Mouse (Mus musculus): ENCODE measurements at regions not wholly inside any gene's neighbourhood (a gene's known extent, or its start where the extent isn't known, plus 50 kb on each side); places are given as distances from the start of the nearest gene placed in this dataset.

DNA sequence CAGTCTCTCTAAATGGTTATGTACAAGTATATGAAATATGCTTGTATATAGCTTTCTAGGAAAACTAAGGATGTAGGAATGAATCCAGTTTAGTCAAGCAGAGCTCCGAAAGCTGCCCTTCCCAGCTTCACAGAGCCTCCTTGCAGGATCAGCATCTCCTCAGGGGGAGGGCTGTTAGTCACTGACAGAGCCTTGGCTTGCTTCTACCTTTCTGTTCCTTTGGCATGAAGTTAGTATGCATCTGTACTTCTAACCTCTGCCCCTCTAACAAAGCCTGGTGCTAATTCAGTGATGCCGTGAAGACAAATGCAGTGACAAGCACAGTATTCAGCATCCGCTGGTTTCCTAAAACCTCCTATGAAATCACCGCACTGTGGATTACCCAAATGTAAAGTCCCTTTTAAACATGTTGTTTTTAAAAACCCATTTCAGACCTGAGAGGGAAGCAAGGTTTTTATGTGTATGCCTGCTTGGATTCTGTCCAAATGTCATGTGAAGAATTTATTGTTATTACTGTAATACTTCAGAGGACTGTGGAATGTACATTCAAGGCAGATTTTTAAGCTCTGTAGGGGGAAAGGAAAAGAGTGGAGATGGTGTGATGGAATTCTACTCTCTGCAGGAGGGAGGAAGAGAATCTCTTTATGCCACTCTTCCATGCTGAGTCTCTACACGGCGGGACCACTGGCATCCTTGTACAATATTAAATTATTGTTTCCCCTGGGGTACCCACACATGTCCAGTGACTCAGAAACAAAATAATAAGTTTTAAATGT is 86.1 kb upstream of the Dkk2 start:
- Histone ChIP-seq H3K36me3 (no peaks in the 10 kb centered on the region), H3K4me1 (replicated peaks) (peaks cover 8% of the 10 kb centered on the region; the same call in 1 of the 2 replicates), H3K4me3 (no peak overlapping the region), H3K4me2 (no peak overlapping the region), H3K9me3 (no peaks in the 10 kb centered on the region), H3K9ac (no peak overlapping the region), H3K27ac (no peak overlapping the region), H3K27me3 (no peaks in the 10 kb centered on the region)
- WGBS, result 49% methylated on average over 6 of the region's 6 CpGs
- ATAC-seq (ENCODE audit: low FRiP score), result 0 out of 2 replicates have a peak, but pooled peaks have one; percentile 28

DNA sequence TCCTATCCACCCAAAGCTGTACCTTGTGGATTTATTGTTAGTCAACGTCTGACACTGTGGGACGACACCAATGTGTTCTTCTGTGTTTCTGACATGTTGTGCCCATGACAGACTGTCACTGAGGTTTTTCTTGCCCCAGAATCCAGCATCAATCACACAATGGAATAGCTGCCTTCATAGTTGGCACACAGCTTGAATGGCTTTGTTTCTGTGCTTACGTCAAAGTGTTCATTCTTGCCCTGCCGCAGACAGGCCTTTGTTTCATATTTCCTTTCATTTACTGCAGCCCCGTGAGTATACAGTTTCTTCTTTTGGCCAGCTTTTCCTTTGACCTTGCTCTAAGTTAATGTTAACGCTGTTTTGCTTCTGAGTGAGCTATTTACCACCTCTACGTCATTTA is 78.9 kb upstream of the Dkk2 start:
- H3K4me3 ChIP-seq, result no peak overlapping the region
- ATAC-seq (ENCODE audit: low FRiP score), result no peak

DNA sequence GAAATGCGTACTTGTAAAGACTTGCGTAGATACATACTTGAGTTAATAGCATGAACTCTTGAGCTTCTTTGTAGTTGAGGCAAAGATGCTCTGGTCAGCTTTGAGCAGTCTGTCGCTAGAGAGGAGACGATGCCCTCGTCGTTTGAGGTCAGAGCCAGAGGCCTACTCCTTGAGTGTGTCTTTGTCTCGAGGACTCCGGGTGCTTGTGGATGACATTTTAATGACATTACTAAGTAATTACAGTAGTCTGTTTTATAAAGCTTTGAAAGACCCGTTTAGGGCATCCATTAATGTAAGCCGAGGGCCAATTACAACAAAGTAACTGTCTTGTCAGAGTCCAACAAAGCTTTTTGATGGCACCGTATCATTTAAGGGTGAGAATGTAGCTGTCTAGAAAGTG is 78.2 kb upstream of the Dkk2 start:
- H3K4me3 ChIP-seq, result no peak overlapping the region
- no peak overlapping the region for H3K27ac ChIP-seq
- no peak overlapping the region for H3K9ac ChIP-seq
- H3K4me1 ChIP-seq (replicated peaks), result no peaks in the 10 kb centered on the region
- no peak overlapping the region for H3K4me2 ChIP-seq
- no peak for ATAC-seq (ENCODE audit: low FRiP score)
- H3K9me3 ChIP-seq, result no peaks in the 10 kb centered on the region
- no peaks in the 10 kb centered on the region for H3K36me3 ChIP-seq
- no peaks in the 10 kb centered on the region for H3K27me3 ChIP-seq
- 63% methylated on average over 11 of the region's 11 CpGs for WGBS

More for the DNA sequence above, 78.9 kb upstream of the Dkk2 start:
- no peaks in the 10 kb centered on the region for H3K36me3 ChIP-seq
- H3K4me1 ChIP-seq (replicated peaks), result no peaks in the 10 kb centered on the region
- H3K27me3 ChIP-seq, result no peaks in the 10 kb centered on the region
- H3K9ac ChIP-seq, result no peak overlapping the region
- no peak overlapping the region for H3K27ac ChIP-seq
- WGBS, result 33% methylated on average over 7 of the region's 7 CpGs
- no peak overlapping the region for H3K4me2 ChIP-seq
- H3K9me3 ChIP-seq, result no peaks in the 10 kb centered on the region

DNA sequence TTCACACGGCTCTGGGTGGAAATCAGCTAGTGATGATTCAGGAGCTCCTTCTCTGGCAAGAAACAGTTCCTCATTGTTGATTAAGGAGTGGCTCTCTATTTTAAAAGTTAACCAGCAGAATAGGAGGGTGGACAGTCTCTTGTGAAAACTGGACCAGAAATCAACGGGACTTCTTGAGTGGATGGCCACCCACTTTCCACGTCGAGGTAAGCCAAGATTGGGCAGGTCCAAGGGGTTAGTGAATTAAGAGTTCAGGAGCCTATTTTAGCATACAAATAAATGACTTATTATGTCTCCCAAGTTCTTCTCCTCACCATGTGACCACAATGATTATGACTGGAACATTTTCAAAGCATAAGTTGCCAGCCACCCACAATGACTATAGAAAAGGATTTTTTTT is 77.7 kb upstream of the Dkk2 start:
- 86% methylated on average over 4 of the region's 4 CpGs for WGBS
- H3K4me1 ChIP-seq (replicated peaks), result no peaks in the 10 kb centered on the region
- H3K9ac ChIP-seq, result no peak overlapping the region
- no peak overlapping the region for H3K4me2 ChIP-seq
- no peaks in the 10 kb centered on the region for H3K9me3 ChIP-seq
- ATAC-seq (ENCODE audit: low FRiP score), result no peak
- H3K4me3 ChIP-seq, result no peak overlapping the region
- no peak overlapping the region for H3K27ac ChIP-seq
- no peaks in the 10 kb centered on the region for H3K36me3 ChIP-seq
- no peaks in the 10 kb centered on the region for H3K27me3 ChIP-seq

DNA sequence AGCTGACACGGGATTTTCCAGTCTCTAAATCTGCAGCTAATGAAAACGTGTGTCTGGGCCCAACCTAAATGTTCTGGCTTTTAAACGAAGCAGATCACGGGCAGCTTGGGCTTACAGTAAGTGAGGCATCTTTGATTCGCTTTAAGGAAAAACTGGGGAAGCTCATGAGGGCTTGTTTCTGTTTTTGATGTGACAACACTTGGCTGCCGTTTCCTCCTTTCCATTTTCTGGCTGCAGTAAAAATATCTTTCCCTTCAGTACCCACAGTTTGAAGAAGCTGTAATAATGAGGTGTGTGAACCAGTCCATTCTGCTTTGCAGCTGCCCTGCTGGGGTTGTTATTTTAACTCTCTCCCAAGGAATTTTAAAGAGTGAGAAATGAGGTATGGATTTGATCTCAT is 69.9 kb upstream of the Dkk2 start:
- Histone ChIP-seq H3K4me3 (no peak overlapping the region), H3K27ac (no peak overlapping the region), H3K9ac (no peak overlapping the region), H3K9me3 (no peaks in the 10 kb centered on the region), H3K4me1 (replicated peaks) (peaks cover 14% of the 10 kb centered on the region), H3K36me3 (no peaks in the 10 kb centered on the region), H3K27me3 (no peaks in the 10 kb centered on the region), H3K4me2 (no peak overlapping the region)
- 48% methylated on average over 6 of the region's 6 CpGs for WGBS
- ATAC-seq (ENCODE audit: low FRiP score), result no peak

DNA sequence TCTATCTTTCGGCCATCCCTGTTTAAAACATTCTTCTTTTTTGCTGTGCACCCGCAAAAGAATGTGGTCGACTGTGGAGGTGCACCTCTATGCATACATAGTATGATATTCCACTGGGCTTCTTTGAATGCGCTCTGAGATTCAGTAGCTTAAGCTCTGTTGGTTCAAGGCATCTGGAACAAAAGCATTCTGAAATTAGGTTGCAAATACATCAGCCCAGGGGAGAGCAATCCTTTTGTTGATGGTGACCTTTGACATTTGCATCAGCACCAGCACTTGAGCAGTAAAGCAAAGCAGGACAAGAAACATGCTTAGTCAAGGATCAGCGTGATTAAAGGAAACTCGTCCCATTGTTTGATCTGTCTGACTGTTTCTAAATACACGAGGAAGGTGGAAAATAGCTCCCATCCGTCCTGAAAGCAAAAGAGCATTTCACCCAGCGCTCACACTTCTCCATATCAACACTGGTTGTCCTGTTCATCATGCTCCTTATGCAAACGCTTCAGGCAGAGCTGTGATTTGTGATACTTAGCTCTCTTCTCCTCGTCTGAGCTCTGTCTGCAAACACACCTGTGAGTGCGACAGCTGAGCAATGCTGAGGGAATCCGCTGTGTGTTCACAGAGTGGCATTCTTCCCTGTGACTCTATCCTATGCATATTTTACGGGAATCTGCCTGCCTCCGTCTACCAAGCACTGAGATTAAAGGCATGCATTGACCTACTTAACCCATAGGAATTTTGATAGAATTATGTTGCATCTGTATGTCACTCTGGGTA is 67.4 kb upstream of the Dkk2 start:
- peak overlapping the region; percentile 36 for H3K4me2 ChIP-seq
- peak overlapping the region; percentile 40; the same call in 1 of the 2 replicates for H3K27ac ChIP-seq
- H3K9me3 ChIP-seq, result no peaks in the 10 kb centered on the region
- H3K9ac ChIP-seq, result peak overlapping the region; percentile 39; the same call in 1 of the 2 replicates
- no peaks in the 10 kb centered on the region for H3K36me3 ChIP-seq
- 13% methylated on average over 15 of the region's 15 CpGs for WGBS
- no peak overlapping the region for H3K4me3 ChIP-seq
- peaks cover 14% of the 10 kb centered on the region for H3K4me1 ChIP-seq (replicated peaks)
- H3K27me3 ChIP-seq, result no peaks in the 10 kb centered on the region
- peak; percentile 66 for ATAC-seq (ENCODE audit: low FRiP score)

DNA sequence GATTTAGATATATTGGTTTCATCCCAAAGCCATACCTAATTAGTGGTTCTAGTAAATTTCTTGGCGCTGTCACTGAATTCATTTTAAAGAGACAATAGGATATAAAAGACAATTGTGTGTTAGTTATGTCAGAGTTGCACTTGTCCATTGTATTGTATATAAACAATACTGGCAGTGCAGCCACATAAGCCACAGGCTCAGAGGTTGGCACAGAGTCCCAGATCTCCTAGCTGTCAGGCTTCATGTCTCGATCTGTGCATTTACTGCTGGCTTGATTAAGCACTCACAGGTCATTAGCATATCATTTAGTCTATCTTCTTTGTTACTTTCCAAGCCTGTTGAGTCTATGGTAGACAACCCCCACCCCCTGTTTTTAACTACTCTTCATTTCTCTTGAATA is 66.6 kb upstream of the Dkk2 start:
- Histone ChIP-seq H3K9me3 (no peaks in the 10 kb centered on the region), H3K27me3 (no peaks in the 10 kb centered on the region), H3K4me3 (no peak overlapping the region), H3K27ac (no peak overlapping the region), H3K9ac (no peak overlapping the region), H3K4me1 (replicated peaks) (peaks cover 14% of the 10 kb centered on the region), H3K4me2 (no peak overlapping the region), H3K36me3 (no peaks in the 10 kb centered on the region)
- 34% methylated on average over 2 of the region's 2 CpGs for WGBS
- ATAC-seq (ENCODE audit: low FRiP score), result peak; percentile 67; the same call in 1 of the 2 replicates

DNA sequence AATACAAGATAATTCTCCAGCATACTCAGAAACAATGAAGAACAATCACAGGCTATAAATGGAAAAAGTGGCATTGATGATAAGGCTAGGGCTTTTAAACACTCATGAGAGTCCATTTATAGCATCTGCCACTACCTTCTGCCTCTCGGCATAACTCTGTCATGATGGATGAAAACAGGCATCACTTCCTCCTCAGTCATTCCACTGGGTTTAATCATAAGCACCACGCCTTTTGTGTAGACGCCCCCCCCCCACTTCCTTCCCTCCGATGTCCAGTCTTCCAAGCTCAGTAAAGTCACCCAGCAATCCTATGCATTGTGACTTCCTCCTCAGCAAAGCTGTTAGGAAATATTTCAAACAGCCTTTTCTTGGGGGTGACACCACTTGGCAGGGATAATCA is 63.1 kb upstream of the Dkk2 start:
- no peak overlapping the region for H3K9ac ChIP-seq
- H3K4me2 ChIP-seq, result no peak overlapping the region
- H3K9me3 ChIP-seq, result no peaks in the 10 kb centered on the region
- H3K27ac ChIP-seq, result no peak overlapping the region
- 72% methylated on average over 4 of the region's 4 CpGs for WGBS
- H3K36me3 ChIP-seq, result no peaks in the 10 kb centered on the region
- H3K4me3 ChIP-seq, result no peak overlapping the region
- no peaks in the 10 kb centered on the region for H3K27me3 ChIP-seq
- peaks cover 11% of the 10 kb centered on the region for H3K4me1 ChIP-seq (replicated peaks)
- ATAC-seq (ENCODE audit: low FRiP score), result no peak

DNA sequence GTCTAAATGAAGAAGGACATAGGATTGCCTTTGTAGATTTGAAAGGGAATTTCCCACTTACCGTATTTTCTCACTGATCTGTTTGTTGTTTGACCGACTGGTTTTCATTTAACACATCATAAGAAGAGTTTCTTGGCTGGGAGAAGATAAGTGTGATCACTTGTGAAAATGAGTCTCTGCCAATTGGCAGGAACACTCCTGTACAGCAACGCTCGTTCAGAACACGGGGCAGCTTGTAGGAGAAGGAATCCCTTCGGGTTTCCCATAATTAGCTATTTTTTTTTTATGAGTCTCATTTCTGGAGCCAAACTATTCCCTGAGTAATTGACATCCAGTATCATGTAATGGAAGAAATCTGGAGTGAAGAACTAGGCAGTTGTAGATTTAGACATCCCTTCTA is 61.8 kb upstream of the Dkk2 start:
- WGBS, result 87% methylated on average over 6 of the region's 6 CpGs
- Histone ChIP-seq H3K4me2 (no peak overlapping the region), H3K36me3 (no peaks in the 10 kb centered on the region), H3K4me3 (no peak overlapping the region), H3K9me3 (no peaks in the 10 kb centered on the region), H3K4me1 (replicated peaks) (peaks cover 3% of the 10 kb centered on the region; the same call in 1 of the 2 replicates), H3K9ac (no peak overlapping the region), H3K27me3 (no peaks in the 10 kb centered on the region), H3K27ac (no peak overlapping the region)
- no peak for ATAC-seq (ENCODE audit: low FRiP score)

DNA sequence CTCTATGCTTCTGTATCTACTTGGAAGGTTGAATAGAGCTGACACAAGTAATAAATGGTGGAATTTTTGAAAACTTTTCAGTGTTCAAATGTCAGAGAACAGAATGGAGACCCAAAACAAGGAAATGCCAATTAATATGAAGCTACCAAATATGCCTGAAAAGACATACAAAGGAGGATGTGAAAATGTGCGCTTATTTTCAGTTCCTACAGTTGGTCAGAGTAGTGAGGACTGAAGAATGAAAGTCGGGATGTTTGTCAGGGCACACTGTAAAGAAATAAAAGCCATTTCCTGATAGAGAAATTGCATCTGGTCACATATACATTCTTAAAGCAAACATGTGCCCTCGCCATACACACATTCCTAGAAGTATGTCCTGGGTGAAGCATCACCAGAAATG is 56.0 kb upstream of the Dkk2 start:
- Histone ChIP-seq H3K9ac (no peak overlapping the region), H3K27ac (no peak overlapping the region), H3K27me3 (no peaks in the 10 kb centered on the region), H3K36me3 (no peaks in the 10 kb centered on the region), H3K4me1 (replicated peaks) (0 out of 2 replicates have a peak, but pooled peaks cover 4% of the 10 kb centered on the region), H3K4me2 (no peak overlapping the region), H3K4me3 (no peak overlapping the region), H3K9me3 (no peaks in the 10 kb centered on the region)
- WGBS, result 96% methylated on average over 3 of the region's 3 CpGs
- no peak for ATAC-seq (ENCODE audit: low FRiP score)

DNA sequence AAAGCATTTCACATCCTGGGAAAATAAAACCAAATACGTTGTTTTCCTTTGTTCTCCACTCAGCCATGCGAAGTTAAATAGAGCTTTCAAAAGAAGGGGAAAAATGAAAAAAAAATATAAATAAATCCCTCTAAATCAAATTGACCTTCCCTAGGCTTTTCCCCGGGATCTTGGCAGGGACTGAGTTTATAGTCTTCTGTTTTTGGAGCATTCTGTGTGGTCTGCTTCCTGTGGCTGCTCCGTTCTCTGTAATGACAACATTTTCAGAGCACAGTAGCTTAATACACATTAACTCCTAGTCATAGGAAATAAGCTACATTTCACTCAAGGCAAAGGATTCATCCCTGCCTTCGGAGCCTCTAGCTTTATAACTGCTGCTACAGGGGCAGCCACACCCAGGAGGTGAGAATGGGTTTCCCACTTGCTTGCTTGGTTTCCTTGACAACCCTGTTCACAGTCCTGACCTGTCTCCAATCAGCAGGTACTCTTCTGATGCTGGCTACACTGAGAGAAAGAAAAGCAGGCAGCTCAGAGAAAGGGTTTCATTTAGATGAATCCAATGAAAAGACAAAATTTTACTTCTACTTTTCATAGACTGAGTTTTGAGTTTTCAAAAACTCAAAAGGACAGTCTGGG is 51.9 kb upstream of the Dkk2 start:
- no peak for ATAC-seq (ENCODE audit: low FRiP score)
- H3K4me2 ChIP-seq, result no peak overlapping the region

DNA sequence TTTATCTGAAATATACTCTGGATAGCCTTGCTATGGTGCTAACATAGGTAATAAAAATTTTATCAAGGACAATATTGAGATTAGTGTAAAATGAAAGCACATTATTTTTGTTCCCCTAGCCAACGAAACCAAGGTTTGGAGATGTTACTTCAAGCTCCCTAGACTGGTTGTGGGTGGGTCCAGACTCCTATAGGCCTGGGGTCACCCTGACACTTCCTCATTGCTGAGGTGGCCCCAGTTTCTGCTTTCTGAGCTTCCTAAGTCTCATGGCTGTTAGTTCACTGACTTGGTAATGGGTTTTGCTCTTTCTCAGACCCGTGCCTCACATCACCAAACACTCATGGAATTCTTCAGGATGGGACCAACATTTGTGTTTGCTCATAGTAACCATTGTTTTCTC is 49.9 kb upstream of the Dkk2 start:
- WGBS, result 75% methylated on average over 2 of the region's 2 CpGs
- H3K9ac ChIP-seq, result no peak overlapping the region
- H3K4me2 ChIP-seq, result no peak overlapping the region
- H3K27ac ChIP-seq, result no peak overlapping the region
- no peaks in the 10 kb centered on the region for H3K27me3 ChIP-seq
- no peaks in the 10 kb centered on the region for H3K9me3 ChIP-seq
- ATAC-seq (ENCODE audit: low FRiP score), result no peak
- no peak overlapping the region for H3K4me3 ChIP-seq
- H3K4me1 ChIP-seq (replicated peaks), result 0 out of 2 replicates have a peak, but pooled peaks cover 4% of the 10 kb centered on the region
- no peaks in the 10 kb centered on the region for H3K36me3 ChIP-seq

More for the DNA sequence above, 51.9 kb upstream of the Dkk2 start:
- 0 out of 2 replicates have a peak, but pooled peaks cover 4% of the 10 kb centered on the region for H3K4me1 ChIP-seq (replicated peaks)
- H3K9ac ChIP-seq, result no peak overlapping the region
- H3K4me3 ChIP-seq, result no peak overlapping the region
- no peaks in the 10 kb centered on the region for H3K9me3 ChIP-seq
- 50% methylated on average over 5 of the region's 5 CpGs for WGBS
- no peak overlapping the region for H3K27ac ChIP-seq
- H3K36me3 ChIP-seq, result no peaks in the 10 kb centered on the region
- H3K27me3 ChIP-seq, result no peaks in the 10 kb centered on the region
